Mouse (Mus musculus) heart, embryonic 14.5 days (tissue): ENCODE data around the gene Cacna1g. TPM values are rescaled to one million over a fixed set of nuclear protein-coding genes. Genes with fewer than 3 reads are reported as not detected.

ENCODE experiments used
- ATAC-seq: fragments of 200-750 bp; cut with Nextera tagmentation; 2 replicates; pipeline ENCODE4 v1.8.0; 2017; ENCODE audit warnings: low read depth, moderate TSS enrichment; ENCODE audit not compliant: insufficient number of reproducible peaks, insufficient read depth, low FRiP score
- H3K27ac ChIP-seq, 2 experiments: fragments of 200-500 bp in 1 of 2; fragments of 300-500 bp in 1 of 2; sonication (generic) in 1 of 2; replicated peaks in 1 of 2; 2 replicates each; pipeline ENCODE4 v1.5.1; 2012 to 2014; ENCODE audit warnings: low read depth in 2 of 2, low read length in 2 of 2, control low read depth in 1 of 2, mild to moderate bottlenecking in 1 of 2, mixed read lengths in 1 of 2; ENCODE audit not compliant: control insufficient read depth in 1 of 2, insufficient read depth in 1 of 2
- H3K27me3 ChIP-seq: fragments of 300-500 bp; sonication (generic); 2 replicates; pipeline ENCODE4 v1.6.1; 2014; ENCODE audit warnings: mild to moderate bottlenecking, low read length, control low read depth; ENCODE audit not compliant: control insufficient read depth, insufficient read depth
- H3K36me3 ChIP-seq: fragments of 300-500 bp; sonication (generic); 2 replicates; pipeline ENCODE4 v1.6.1; 2014; ENCODE audit warnings: mild to moderate bottlenecking, control low read depth, low read length, mixed read lengths; ENCODE audit not compliant: control insufficient read depth, insufficient read depth
- H3K4me1 ChIP-seq, 2 experiments: fragments of 200-500 bp in 1 of 2; fragments of 300-500 bp in 1 of 2; sonication (generic) in 1 of 2; 2 replicates each; pipeline ENCODE4 v1.6.1; 2012 to 2014; ENCODE audit warnings: low read length in 2 of 2, control low read depth in 1 of 2, mixed read lengths in 1 of 2; ENCODE audit not compliant: control insufficient read depth in 2 of 2, insufficient read depth in 2 of 2
- H3K4me2 ChIP-seq: fragments of 300-500 bp; sonication (generic); 2 replicates; pipeline ENCODE4 v1.6.1; 2014; ENCODE audit warnings: mild to moderate bottlenecking, low read length
- H3K4me3 ChIP-seq, 2 experiments: fragments of 200-500 bp in 1 of 2; fragments of 300-500 bp in 1 of 2; sonication (generic) in 1 of 2; 2 replicates each; pipeline ENCODE4 v1.5.1; 2012 to 2014; ENCODE audit warnings: low read length in 2 of 2, mild to moderate bottlenecking in 2 of 2, control low read depth in 1 of 2, low read depth in 1 of 2, moderate library complexity in 1 of 2; ENCODE audit not compliant: control insufficient read depth in 1 of 2, insufficient read depth in 1 of 2
- H3K9ac ChIP-seq: fragments of 300-500 bp; sonication (generic); 2 replicates; pipeline ENCODE4 v1.6.1; 2014; ENCODE audit warnings: mild to moderate bottlenecking, low read length
- H3K9me3 ChIP-seq: fragments of 300-500 bp; sonication (generic); 2 replicates; pipeline ENCODE4 v1.6.1; 2016; ENCODE audit warnings: low read length, control low read depth; ENCODE audit not compliant: control insufficient read depth
- WGBS: fragments of 180-500 bp; shearing (Covaris S2); extraction: QIAGEN DNeasy Blood & Tissue Kit; methylation state at CpG from one replicate; pipeline ENCODE4 v1.1.7; 2014; 5-methylcytosine and 5-hydroxymethylcytosine counted together
- polyA plus RNA-seq: library from polyadenylated mRNA; unstranded; fragments of >200 nt; fragmentation: Nextera tagmentation; extraction: Ambion mirVana; gene quantifications from 2 replicates; pipeline ENCODE4 v1.2.1, GENCODE M21; 2014

Gene Cacna1g
- polyA plus RNA-seq, 1 experiment from 2014 or later: 7.7 TPM

- Histone ChIP-seq H3K4me2 (no peak overlapping the region), H3K27ac (no peak overlapping the region), H3K9ac (no peak overlapping the region), H3K9me3 (no peaks in the 10 kb centered on the region), H3K4me1 (no peaks in the 10 kb centered on the region; a peak in 1 of 4 replicates), H3K4me3 (no peak overlapping the region), H3K36me3 (no peaks in the 10 kb centered on the region), H3K27me3 (no peaks in the 10 kb centered on the region)
- ATAC-seq: no peak
- 91% methylated on average over 12 of the region's 12 CpGs for WGBS
Measured at GRCm38 (mm10) chr11:94359168-94359567, 114.8 kb downstream of the Cacna1g start.

Other genes with a start within 250 kb of the Cacna1g start
- 1.3 and 1.6 TPM in 2 replicates for gene Wfikkn2, start 228.2 kb downstream of the Cacna1g start, polyA plus RNA-seq
- 0.36 and 1.1 TPM in 2 replicates for gene Gm21885, start 192.3 kb downstream of the Cacna1g start, polyA plus RNA-seq
- gene Luc7l3, start 152.2 kb downstream of the Cacna1g start, polyA plus RNA-seq: 61.9 and 62.9 TPM in 2 replicates
- 46.1 and 59.2 TPM in 2 replicates for gene Ankrd40, start 146.2 kb downstream of the Cacna1g start, polyA plus RNA-seq
- gene Abcc3, start 81.2 kb downstream of the Cacna1g start, polyA plus RNA-seq: 0.49 and 1.2 TPM in 2 replicates
- not detected in 2 replicates for gene Spata20, start 12.0 kb upstream of the Cacna1g start, polyA plus RNA-seq
- 11.4 TPM in 2 replicates for gene Epn3, start 25.8 kb upstream of the Cacna1g start, polyA plus RNA-seq
- gene Mycbpap, start 47.5 kb upstream of the Cacna1g start, polyA plus RNA-seq: 4.7 and 6.6 TPM in 2 replicates
- gene Rsad1, start 75.1 kb upstream of the Cacna1g start, polyA plus RNA-seq: 5.4 and 6.9 TPM in 2 replicates
- gene Chad, start 90.8 kb upstream of the Cacna1g start, polyA plus RNA-seq: 0.15 and 0.42 TPM in 2 replicates
- 3.9 and 4.0 TPM in 2 replicates for gene Acsf2, start 127.7 kb upstream of the Cacna1g start, polyA plus RNA-seq
- gene Lrrc59, start 155.6 kb upstream of the Cacna1g start, polyA plus RNA-seq: 104 and 110 TPM in 2 replicates
- 131 and 147 TPM in 2 replicates for gene Mrpl27, start 179.6 kb upstream of the Cacna1g start, polyA plus RNA-seq
- gene Eme1, start 179.8 kb upstream of the Cacna1g start, polyA plus RNA-seq: 10.2 and 11.7 TPM in 2 replicates
- 10.4 and 13.8 TPM in 2 replicates for gene Xylt2, start 203.3 kb upstream of the Cacna1g start, polyA plus RNA-seq
- gene Gm11541, start 230.3 kb upstream of the Cacna1g start, polyA plus RNA-seq: not detected in 2 replicates